Mouse (Mus musculus) testis, postnatal 10 days (tissue): ENCODE results near the gene Rnf26.
A peak's percentile ranks its signal among the peaks of the same experiment; 100 is the strongest.

ENCODE experiments used
- DNase-seq: peaks from one replicate; pipeline ENCODE4 v3.0.0; 2021; ENCODE audit warnings: low spot score

Gene Rnf26

DNA sequence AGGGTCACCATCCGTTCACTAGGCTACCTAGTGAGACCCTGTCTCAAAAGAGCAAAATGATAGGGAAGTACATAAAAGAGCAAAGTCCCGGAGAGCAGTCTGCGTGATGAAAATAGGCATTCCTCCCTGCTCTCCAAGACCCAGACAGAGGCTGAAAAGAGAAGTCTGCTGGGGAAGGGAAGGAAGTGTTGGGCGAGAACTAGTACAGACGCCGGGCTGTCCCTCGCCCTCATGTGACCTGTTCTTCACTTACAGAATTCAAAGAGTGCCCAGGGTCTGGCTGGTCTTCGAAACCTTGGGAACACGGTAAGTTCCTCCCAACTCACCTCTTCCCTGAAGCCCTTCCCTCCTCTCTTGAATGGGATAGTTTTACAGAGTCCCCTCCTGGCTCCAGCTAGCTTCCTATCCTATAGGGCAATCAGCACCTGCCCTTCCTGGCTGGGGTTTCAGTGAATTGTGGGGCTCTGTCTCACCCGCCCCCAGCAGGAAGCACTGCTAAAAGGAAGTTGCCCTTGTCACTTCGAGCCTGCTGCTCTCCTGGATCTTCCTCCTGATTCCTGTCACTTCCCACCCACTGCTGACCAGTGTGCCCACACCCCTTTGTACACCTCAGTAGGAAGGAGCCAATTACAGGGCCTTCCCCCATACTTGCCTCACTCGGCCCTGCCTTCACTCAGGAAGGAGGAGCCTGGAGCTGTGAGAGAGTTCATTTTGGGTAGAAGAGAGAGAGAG lies 24.3 kb downstream of the Rnf26 start:
- DNase-seq = no peak

DNA sequence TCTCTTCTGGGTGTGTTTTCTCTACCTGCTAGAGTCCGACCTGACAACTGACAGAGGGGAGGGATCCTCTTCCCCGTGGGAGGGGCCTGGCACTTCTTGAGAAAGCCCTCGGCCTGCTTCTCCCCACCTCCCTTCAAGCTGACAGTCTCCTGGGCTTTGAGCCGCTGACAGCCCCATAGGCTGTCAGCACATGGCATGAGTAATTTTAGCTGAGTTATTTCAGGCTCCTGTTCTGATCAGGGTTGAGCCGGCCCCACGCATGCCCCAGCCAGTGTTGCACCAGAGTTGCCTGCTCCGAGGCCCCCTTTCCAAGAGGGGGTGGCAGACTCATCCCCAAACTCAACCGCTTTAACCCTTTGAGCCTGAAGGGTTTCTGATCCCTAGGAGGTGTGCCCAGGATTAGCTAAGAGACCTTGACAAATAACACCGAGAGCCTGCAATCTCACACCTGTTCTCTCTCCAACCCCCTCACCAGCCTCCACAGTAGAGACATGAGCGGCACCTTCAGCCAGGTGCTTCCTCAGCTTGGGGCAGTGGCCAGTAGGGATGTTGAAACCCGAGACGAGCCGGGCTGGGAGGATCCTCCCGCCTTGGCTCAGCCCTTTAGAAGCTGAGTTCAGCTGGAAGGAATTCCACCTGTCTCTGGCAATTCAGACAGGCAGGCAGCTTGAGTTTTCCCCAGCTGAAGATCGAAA lies 25.4 kb downstream of the Rnf26 start:
- DNase-seq = no peak

DNA sequence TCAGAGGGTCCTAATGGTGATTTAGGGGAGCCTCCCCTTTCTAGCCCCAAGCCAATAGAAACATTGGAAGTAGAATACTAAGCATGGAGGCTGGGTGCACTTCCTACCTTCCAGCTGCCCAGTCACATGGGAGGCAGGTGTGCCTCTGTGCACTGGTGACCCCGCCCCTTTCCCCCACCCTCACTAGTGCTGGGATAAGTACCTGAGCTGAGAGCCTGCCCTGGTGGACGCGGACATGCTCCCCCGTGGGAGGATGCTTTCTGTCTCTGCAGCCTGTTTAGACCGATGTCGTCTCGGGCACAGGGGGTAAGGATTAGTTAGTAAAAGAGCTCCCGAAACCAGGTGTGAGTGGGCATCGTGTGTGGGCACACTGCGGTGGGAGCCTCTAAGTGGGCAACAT lies 26.4 kb downstream of the Rnf26 start:
- DNase-seq = no peak

DNA sequence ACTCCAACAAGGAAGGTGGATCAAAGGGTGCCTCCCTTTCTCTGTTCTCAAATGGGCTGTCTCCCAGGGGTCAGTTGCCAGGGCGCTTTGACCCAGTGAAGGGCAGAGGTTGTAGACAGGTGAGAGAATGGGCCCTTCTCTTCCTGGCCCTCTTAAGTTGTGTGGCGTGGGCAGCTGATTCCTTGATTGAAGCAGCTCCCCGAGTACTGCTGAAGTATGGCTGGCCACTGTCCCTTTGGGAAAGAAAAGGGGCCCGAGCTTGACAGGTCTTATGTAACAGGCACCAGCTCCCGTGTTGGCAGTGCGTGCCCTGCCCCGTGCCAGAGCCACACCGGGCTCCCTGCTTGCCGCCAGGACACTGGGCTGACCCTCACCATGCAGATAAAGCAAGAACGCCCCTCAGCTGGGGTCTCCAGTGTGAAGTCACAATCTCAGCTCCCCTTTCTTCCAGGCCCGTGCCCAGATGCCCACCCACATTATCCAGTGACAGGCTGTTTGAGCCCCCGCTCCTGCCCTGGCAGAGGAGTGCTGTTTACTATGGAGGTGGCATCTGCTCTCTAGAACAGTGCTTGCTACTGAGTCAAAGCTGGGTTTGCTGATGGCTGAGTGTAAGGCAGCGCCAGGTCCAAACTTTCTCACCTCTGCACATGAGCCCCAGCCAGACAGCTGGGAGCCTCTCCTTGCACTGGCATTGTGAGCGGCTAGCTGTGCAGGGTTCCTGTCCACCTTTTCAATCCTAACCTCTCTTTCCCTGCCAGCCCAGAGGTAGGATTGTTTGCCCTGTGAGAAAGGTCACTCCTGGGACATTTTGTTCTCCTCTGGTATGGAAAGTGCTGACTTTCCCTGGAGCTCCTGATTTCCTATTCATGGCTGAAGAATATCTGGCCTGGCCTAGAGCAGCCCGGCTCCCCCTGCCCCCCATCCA lies 27.3 kb downstream of the Rnf26 start:
- peak; percentile 39 for DNase-seq

DNA sequence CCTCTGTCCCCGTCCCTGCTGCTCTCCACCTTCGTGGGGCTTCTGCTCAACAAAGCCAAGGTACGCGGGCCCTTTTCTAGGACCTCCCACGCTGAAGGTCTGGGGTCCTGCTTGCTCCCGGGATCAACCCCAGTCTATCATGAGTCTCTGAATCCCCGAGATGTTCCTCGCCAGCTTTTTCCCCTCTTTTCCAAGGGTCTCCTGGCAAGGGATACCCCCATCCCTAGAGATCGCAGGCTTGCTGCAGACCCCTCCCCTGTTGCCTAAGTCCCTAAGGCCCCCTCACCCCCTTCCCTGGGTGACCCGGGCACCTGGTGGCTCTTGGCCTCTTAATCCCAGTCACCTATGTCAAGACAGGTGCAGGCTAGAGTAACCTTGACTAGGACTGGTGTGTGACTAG lies 28.0 kb downstream of the Rnf26 start:
- peak; percentile 39 for DNase-seq

DNA sequence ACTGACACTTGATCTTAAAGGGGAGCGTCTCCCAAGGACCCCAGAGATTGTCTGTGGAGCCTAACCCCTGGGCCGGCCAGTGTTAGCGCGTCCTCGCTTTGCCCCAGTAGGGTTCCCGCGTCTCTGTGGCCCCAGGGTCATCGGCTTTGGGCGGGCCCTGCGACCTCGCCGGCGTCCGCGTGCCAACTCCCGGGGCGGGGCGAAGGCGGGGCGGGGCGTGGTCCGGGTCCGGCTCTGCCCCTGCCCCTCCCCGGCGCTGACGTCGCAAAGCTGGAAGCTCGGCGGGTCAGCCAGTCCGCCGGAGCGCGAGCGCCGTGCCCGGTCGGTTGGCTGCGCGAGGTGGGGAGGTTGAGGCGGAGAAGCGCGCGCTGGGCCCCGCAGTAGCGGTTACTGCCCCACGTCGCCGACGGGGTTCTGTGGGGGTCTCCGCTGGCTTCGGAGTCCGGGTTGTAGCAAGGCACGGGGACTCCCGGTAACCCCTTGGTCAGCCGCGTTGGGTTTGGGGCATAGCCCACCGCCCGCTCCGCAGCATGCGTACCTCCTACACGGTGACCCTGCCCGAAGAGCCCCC lies 28.6 kb downstream of the Rnf26 start:
- DNase-seq = peak; percentile 98

DNA sequence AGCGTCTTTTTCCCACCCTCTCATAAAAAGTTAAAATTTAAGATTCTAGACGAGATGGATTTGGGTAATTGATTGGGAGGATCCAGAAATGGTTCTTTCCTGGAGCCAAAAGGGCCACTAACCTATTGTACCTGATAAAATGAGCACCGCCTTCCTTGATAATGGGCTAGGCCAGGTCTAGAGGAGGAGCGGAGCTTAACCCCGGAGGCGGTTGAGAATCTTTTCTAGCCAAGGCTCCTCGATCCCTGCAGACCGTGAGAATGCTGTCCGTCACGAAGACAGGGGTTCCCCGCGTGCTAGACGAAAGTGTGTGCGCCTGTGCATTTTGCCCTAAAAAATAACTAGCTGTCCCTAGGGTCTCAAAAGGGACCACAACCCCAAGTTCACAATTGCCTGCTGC lies 29.1 kb downstream of the Rnf26 start:
- no peak for DNase-seq

DNA sequence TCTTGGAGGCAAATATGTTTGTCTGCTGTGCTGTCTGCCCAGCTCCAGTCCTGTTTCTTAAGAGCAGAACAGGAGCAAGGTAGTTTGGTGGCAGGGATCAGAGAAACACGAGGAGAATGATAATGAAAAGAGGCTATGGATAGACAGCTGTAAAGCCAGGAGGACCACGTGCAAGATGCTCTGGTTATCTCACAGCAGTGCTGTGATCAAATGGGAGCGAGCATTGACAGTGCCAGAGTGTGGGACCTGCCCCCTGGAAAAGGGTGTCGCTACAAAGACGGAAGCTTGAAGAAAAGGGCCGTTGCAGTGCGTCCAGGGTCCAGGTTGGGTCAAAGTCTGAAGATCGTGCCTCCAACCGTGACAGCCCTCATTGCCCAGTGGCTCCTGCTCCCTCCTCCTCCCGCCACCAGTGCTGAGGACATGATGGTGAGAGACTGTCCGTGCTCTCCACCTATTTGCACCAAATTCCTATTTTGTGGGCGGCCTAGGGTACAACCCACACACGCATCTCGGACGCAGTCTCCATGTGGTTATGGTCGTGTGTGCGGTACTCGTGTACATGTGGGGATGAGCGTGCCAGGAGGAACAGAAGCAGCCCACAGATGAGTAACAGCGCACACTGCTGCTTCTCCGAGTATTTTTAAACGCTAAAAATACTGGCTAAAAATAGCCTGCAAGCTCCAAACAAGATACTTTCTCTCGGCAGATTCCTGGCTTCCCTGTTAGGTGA lies 29.8 kb downstream of the Rnf26 start:
- peak; percentile 44 for DNase-seq

DNA sequence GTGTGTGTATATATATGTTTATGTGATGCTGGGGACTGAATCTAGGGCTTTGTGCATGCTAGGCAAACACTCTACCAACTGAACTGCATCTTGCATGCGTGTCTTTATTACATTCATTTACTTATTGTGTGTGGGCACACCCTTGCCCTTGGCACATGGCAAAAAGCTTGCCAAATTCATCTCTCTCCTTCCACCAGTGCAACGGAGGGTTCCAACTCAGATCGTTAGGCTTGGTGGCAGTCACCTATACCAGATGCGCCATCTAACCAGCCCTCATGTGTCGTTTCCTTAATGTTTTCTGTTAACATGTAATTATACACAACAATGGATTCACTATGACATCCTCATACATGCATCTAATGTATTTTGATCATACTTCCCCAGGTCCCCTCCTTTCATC lies 31.1 kb downstream of the Rnf26 start:
- no peak for DNase-seq

DNA sequence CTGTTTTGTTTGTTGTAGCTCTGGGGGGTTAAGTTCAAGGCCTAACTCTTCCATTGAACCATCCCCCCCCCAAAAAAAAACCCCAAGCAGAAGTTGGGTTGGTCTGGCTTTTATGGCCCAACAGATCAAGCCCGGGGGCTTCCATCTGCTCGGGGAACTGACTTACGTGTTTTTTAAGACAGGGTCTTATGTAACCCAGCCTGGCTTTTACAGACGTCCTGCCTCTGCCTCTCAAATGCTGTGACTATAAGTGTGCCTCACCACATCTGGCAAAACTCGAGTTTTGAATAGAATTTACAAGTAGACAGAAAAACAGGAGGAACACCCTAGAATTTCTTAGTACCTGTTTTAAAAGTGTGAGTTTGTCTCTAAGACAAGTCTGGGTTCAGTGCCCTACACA lies 31.7 kb downstream of the Rnf26 start:
- no peak for DNase-seq

DNA sequence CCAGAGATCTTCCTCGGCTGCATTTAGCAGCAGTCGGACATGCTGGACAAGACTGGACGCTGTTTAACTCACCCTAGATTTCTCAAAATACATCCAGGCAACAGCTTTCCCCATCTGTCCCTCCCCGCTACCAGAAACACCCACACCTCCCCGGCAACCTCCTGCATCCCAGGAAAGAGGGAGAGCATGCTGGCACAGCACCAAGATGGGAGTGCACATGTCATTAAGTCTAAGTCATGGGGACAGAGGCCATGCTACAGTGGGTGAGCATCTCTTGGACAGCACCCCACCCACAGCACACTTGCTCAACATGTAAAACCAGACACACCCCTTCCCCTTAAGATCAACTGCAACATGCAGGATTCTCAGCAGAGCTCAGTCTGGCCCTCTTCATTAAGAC lies 32.4 kb downstream of the Rnf26 start:
- DNase-seq = no peak

DNA sequence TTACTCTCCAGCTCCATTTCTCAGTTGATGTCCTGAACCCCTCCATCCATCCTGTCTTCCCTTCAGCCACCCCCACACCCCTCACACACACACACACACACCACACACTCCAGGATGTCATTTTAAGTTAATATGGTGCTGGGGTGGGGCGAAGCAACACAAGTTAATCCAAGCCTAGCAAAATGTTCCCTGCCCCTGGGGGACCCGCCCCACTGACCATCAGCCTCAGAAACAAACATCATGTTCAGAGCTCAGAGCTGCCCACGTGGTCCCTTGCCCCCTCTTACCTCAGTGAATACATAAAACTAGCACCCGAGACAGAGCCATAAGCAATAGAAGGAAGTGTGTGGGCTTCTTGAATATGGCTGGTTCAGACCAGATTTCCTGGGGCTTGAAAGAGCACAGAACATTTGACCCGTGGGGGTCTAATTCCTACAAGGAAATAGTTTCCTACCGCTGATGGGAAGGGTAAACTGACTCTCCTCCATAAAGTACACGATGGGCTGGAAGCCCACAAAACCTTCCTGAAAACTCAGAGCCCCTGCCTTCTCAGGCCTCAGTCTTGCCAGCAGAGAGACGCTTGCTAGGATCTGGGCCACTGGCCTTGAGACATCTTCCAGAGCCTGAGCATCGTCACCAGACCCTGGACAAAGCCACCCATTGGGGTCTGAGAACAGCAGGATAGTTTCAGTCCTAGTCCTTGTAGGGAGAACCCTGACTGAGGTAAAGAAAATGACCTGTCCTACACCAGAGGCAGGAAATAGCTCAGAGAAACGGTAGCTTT lies 33.1 kb downstream of the Rnf26 start:
- no peak for DNase-seq

DNA sequence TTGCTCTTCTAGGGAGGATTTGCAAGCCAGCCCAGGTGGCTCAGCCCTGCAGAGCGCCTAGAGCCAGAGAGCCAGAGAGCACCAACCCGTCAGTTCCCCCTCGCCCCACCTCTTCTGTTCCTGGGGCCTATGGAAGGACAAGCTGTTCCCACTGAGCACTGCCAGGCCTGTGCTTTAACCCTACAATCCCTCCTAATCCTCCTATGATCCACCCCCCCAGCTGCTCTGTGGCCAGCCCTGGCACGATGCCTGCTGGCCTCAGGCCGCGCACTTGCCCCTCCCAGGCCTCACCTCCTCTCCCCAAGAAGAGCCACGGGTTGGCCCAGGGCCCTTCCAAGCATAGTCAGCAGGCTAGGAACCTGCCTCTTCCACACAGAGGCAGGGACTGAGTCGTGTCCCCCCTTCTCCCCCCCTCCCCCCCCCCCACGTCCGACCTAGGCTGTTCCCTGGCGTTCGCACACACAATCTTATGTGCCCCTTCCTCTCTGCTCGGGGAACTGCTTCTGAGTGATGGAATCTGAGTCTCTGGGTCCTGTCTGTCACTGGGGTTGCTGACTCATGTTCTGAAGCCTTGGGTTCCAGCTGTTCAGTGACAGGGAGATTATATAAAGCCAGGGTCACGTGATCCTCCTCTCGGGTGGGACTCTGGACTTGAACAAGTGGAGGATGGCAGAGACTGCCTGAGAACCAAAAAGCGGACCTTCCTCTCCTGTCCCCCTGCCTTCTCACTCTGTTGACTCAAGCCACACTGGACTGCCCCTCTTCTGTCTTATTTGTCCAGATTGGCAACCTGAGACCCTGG lies 34.2 kb downstream of the Rnf26 start:
- peak; percentile 90 for DNase-seq

DNA sequence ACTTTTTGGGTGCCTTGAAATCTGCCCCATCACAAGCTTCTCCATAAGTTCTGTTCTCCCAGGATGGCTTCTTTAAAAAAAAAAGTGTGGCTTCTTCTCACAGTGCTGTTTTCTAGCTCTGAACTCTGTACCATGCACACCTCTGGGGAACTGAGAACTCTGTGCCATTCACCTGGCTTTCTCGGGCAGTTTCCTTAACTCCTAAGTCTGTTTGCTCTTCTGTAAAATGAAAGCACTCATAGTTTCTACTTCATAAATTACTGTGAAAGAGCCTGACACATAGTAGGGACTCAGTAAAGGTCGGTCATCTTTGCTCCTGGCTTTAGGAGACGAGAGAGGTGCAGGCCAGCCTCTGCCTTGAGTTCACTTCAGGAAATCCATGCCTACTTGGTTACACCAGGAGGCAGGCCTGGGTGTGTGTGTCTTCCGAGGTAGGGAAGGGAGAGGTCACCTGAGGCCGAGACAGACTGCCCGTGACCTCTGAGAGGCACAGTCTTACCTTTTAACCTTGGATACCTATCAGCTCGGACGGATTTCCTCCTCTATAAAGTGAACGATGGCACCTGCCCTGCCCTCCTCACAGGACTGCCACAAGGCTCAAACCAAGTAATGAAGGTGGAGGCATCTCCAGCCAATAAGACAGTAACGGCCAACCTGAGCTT lies 35.0 kb downstream of the Rnf26 start:
- DNase-seq = no peak

DNA sequence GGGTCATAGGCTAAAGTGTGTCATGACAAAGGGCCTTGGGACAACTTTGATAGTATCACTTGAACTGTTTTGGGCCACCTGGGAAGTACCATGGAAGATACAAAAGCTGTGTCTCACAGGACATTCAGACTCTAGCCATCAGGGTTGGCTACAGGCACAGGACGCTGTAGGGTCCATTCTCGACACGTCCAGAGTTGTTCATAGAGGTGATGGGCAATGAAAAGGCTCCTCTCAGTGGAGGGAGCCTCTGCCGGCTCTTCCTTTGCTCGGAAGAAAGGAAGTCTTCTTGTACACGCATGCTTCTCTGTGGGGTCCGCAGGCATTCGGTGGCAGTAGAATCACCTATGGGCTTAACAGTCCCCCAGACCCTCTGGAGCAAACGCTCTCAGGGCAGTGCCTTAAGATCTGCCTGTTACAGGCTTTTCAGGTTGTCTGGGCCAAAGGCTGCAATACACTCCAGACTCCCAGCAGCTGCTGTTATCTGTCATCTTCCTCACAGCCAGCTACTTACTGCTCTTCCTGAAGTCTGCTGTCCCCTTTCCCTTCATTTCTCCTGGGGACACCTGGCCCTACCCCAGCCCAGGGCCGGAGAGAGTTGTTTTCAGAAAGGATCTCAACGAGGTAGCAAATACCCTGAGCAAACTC lies 35.9 kb downstream of the Rnf26 start:
- DNase-seq = no peak

DNA sequence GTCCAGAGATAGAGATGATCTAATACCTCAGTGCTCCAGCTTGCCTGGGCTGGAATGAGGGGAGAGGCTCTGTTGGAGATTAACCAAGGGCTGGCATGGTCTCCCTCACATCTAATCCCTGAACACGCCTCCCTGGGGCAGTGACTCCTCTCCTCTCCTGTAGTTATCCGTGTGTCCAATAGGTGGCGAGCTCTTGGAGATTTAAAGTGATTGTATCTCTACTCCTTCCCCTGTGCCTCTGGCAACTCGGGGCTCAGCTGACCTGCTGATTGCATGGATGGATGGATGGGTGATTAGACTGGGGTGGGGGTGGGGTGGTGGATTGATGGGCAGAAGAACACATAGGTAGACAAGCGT lies 36.6 kb downstream of the Rnf26 start:
- peak; percentile 66 for DNase-seq

DNA sequence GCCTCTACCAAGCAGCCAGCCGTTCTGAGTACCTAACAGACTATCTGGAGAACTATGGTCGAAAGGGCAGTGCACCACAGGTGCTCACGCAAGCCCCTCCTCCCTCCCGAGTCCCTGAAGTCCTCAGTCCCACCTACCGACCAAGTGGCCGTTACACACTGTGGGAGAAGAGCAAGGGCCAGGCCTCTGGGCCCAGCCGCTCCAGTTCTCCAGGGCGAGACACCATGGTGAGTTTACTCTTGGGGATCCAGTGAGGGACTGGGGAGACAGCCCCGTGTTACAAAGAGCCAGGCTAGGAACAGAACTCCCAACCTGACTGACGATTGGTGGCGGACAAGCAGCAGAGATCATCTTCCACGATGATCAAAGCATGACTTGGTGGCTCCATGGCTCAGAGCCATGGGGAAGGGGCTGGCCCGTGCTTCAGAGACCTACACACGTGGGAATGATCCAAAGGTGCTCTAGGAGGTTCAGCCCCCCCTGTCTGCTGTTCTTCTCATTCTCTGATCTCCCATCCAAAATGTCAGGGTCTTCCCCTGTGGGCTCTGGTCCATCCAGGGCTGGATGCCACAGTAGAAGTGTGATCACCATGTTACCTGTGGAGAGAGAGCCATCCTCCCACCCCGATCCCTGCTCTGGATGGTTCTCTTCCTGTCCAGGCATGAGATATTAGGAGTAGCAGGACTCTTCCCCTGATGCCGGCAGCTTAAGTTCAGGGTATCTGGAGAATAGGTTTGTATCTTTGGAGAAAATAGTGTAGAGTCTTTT lies 37.1 kb downstream of the Rnf26 start:
- no peak for DNase-seq

DNA sequence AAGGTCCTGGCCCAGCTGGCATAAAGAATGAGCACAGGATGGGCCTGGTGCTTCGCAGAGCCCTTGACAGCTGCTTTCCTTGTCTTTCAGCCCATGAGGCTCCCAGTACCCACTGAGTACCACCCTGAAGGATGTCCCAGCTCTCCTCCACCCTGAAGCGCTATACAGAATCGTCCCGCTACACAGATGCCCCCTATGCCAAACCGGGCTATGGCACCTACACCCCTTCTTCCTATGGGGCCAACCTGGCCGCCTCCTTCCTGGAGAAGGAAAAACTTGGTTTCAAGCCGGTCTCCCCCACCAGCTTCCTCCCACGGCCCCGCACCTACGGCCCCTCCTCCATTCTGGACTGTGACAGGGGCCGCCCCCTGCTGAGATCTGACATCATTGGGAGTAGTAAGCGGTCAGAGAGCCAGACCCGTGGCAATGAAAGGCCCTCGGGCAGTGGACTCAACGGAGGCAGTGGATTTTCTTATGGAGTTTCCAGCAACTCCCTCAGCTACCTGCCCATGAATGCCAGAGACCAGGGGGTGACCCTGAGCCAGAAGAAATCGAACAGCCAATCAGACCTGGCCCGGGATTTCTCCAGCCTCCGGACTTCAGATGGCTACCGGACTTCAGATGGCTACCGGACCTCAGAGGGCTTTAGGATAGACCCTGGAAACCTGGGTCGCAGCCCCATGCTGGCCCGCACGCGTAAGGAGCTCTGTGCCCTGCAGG lies 37.9 kb downstream of the Rnf26 start:
- DNase-seq = no peak
